Mouse (Mus musculus): ENCODE measurements around the gene Wdr89. TPM values are rescaled to one million over a fixed set of nuclear protein-coding genes. Genes with fewer than 3 reads are reported as not detected.
"Not testable (repeated sequence)": the region's sequence is repeated elsewhere in the genome, so short reads cannot be mapped to it uniquely, and the experiment has no call there.

The Wdr89 gene
- total and polyA plus RNA-seq, 3 experiments: 10.2 to 33.0 (median 27.6) TPM

DNA sequence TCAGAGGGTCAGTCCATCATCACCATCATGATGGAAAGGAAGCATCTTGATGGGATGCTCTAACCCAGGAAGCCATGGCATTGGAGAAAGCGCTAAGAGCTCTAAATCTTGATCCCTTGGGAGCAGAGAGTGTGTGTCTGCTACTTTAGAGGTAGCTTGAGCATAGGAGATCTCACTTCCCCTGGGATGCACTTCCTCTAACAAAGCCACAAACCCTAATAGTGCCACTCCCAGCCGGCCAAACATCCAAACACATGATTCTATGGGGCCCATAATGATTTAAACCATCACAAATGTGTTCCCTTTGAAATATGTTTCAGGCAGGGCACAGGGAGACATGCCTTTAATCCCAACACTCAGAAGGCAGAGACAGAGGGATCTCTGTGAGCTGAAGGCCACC, 19.7 kb upstream of the Wdr89 start:
- Histone ChIP-seq H3K4me2 (ENCODE audit: insufficient read depth, low read depth, poor library complexity, severe bottlenecking) (no peak overlapping the region), H3K36me3 (replicated peaks in 1 of 2; ENCODE audit: control insufficient read depth in 1 of 2, insufficient read depth in 1 of 2, low read length in 1 of 2) (no peaks in the 10 kb centered on the region), H3K9me3 (replicated peaks; ENCODE audit: low read length) (peaks cover 7% of the 10 kb centered on the region), H3K79me2 (replicated peaks; ENCODE audit: control insufficient read depth, extremely low read depth, insufficient read depth, poor library complexity, severe bottlenecking) (no peaks in the 10 kb centered on the region), H3K4me3 (replicated peaks in 1 of 3; ENCODE audit: low read depth in 2 of 3, low read length in 2 of 3, poor library complexity in 1 of 3) (no peak overlapping the region), H3K27ac (ENCODE audit: insufficient read depth, low read depth) (no peak overlapping the region), H3K27me3 (replicated peaks) (no peaks in the 10 kb centered on the region), H3K9ac (ENCODE audit: insufficient read depth, low read depth) (no peak overlapping the region), H3K4me1 (ENCODE audit: control insufficient read depth in 1 of 2, insufficient read depth in 2 of 2) (peaks cover 0 to 19% of the 10 kb centered on the region in 2 experiments; a peak in 2 of 4 replicates)
- no peak for DNase-seq (ENCODE audit: extremely low read depth)
- dilution Hi-C loops (cut with MboI; ENCODE audit: extremely low pct_ligation_motif_present, extremely low pct_unique_long_range_greater_than_20kb, low sequenced_read_pairs) (no loop called here), in situ Hi-C loops (cut with MboI; ENCODE audit: low pct_ligation_motif_present, low pct_unique_long_range_greater_than_20kb, low sequenced_read_pairs) (no loop called here)
- TF ChIP-seq BHLHE40 (IDR thresholded peaks at IDR 0.05; ENCODE audit: low read depth, low read length) (no peak), PAX5 (IDR thresholded peaks at IDR 0.05; ENCODE audit: low read length) (no peak), CTCF (conservative IDR thresholded peaks at IDR 0.05 in 1 of 2, IDR thresholded peaks at IDR 0.05 in 1 of 2; ENCODE audit: low read depth in 2 of 2, low read length in 2 of 2) (no peak), MXI1 (IDR thresholded peaks at IDR 0.05; ENCODE audit: low read depth, low read length) (no peak), SMC3 (IDR thresholded peaks at IDR 0.05; ENCODE audit: low read depth, low read length) (no peak), MAFK (IDR thresholded peaks at IDR 0.05; ENCODE audit: insufficient replicate concordance, low read length) (no peak), ETS1 (conservative IDR thresholded peaks at IDR 0.05; ENCODE audit: low read depth, low read length) (no peak), ELF1 (IDR thresholded peaks at IDR 0.05; ENCODE audit: low read depth, low read length) (no peak), MEF2A (IDR thresholded peaks at IDR 0.05; ENCODE audit: borderline replicate concordance, low read depth, low read length) (no peak), NRF1 (IDR thresholded peaks at IDR 0.05; ENCODE audit: low read depth, low read length) (no peak), MAZ (IDR thresholded peaks at IDR 0.05; ENCODE audit: low read depth, low read length) (no peak), IRF4 (IDR thresholded peaks at IDR 0.05; ENCODE audit: low read depth, low read length) (no peak), POLR2AphosphoS2 (IDR thresholded peaks at IDR 0.05; ENCODE audit: low read depth, low read length) (no peak), USF2 (conservative IDR thresholded peaks at IDR 0.05; ENCODE audit: low read depth, low read length) (no peak), NELFE (IDR thresholded peaks at IDR 0.05; ENCODE audit: low read depth, low read length) (no peak), JUND (conservative IDR thresholded peaks at IDR 0.05; ENCODE audit: low read depth, low read length) (no peak), CHD1 (IDR thresholded peaks at IDR 0.05; ENCODE audit: low read depth, low read length) (no peak), MAX (IDR thresholded peaks at IDR 0.05; ENCODE audit: low read length) (no peak)

DNA sequence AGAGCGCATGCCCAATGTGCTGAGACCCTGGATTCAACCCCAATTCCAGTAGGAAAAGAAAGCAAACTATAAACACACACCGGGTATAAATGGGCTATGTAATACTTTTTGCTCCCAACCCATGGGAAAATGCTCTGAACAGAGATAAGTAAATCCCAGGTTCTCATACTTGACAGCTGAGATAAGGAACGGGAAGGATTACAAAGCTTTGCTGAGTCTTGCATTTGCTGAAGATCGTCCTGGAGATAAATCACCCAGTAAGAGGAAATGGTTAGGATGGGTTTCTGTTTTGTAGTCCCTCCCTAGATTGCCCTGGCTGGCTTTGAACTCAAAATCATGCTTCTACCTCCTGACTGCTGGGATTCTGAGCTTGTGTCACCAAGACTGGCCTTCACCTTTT, 18.0 kb upstream of the Wdr89 start:
- Histone ChIP-seq H3K79me2 (replicated peaks; ENCODE audit: control insufficient read depth, extremely low read depth, insufficient read depth, poor library complexity, severe bottlenecking) (no peaks in the 10 kb centered on the region), H3K27me3 (replicated peaks) (no peaks in the 10 kb centered on the region), H3K4me1 (ENCODE audit: control insufficient read depth in 1 of 2, insufficient read depth in 2 of 2) (peaks cover 0 to 19% of the 10 kb centered on the region in 2 experiments; a peak in 2 of 4 replicates), H3K4me2 (ENCODE audit: insufficient read depth, low read depth, poor library complexity, severe bottlenecking) (no peak overlapping the region), H3K36me3 (replicated peaks in 1 of 2; ENCODE audit: control insufficient read depth in 1 of 2, insufficient read depth in 1 of 2, low read length in 1 of 2) (no peaks in the 10 kb centered on the region), H3K9ac (ENCODE audit: insufficient read depth, low read depth) (no peak overlapping the region), H3K9me3 (replicated peaks; ENCODE audit: low read length) (peaks cover 7% of the 10 kb centered on the region), H3K27ac (ENCODE audit: insufficient read depth, low read depth) (no peak overlapping the region), H3K4me3 (replicated peaks in 1 of 3; ENCODE audit: low read depth in 2 of 3, low read length in 2 of 3, poor library complexity in 1 of 3) (no peak overlapping the region)
- TF ChIP-seq KAT2A (IDR thresholded peaks at IDR 0.05; ENCODE audit: insufficient replicate concordance, low read length): no peak
- DNase-seq (ENCODE audit: extremely low read depth): no peak
- dilution Hi-C loops (cut with MboI; ENCODE audit: extremely low pct_ligation_motif_present, extremely low pct_unique_long_range_greater_than_20kb, low sequenced_read_pairs): no loop called here
- in situ Hi-C loops (cut with MboI; ENCODE audit: low pct_ligation_motif_present, low pct_unique_long_range_greater_than_20kb, low sequenced_read_pairs): no loop called here

DNA sequence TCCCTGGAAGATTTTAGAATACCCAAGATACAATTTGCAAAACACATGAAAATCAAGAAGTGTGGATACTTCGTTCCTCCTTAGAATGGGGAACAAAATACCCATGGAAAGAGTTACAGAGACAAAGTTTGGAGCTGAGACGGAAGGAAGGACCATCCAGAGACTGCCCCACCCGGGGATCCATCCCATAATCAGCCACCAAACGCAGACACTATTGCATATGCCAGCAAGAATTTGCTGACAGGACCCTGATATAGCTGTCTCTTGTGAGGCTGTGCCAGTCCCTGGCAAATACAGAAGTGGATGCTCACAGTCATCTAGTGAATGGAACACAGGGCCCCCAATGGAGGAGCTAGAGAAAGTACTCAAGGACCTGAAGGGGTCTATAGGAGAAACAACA, 14.7 kb upstream of the Wdr89 start:
- dilution Hi-C loops (cut with MboI; ENCODE audit: extremely low pct_ligation_motif_present, extremely low pct_unique_long_range_greater_than_20kb, low sequenced_read_pairs); H3K4me3 ChIP-seq (replicated peaks in 1 of 3; ENCODE audit: low read depth in 2 of 3, low read length in 2 of 3, poor library complexity in 1 of 3); H3K9me3 ChIP-seq (replicated peaks; ENCODE audit: low read length); H3K27me3 ChIP-seq (replicated peaks); H3K4me2 ChIP-seq (ENCODE audit: insufficient read depth, low read depth, poor library complexity, severe bottlenecking); H3K27ac ChIP-seq (ENCODE audit: insufficient read depth, low read depth); H3K79me2 ChIP-seq (replicated peaks; ENCODE audit: control insufficient read depth, extremely low read depth, insufficient read depth, poor library complexity, severe bottlenecking); H3K36me3 ChIP-seq (replicated peaks in 1 of 2; ENCODE audit: control insufficient read depth in 1 of 2, insufficient read depth in 1 of 2, low read length in 1 of 2); H3K4me1 ChIP-seq (ENCODE audit: control insufficient read depth in 1 of 2, insufficient read depth in 2 of 2); in situ Hi-C loops (cut with MboI; ENCODE audit: low pct_ligation_motif_present, low pct_unique_long_range_greater_than_20kb, low sequenced_read_pairs); DNase-seq (ENCODE audit: extremely low read depth); H3K9ac ChIP-seq (ENCODE audit: insufficient read depth, low read depth): not testable (repeated sequence)

Measured in CH12.LX (cell line).